Mouse (Mus musculus) ES-E14 (cell line): ENCODE data around the gene Ino80. TPM values are rescaled to one million over a fixed set of nuclear protein-coding genes. Genes with fewer than 3 reads are reported as not detected.

Experiments
- DNase-seq: peaks from one replicate; pipeline ENCODE4 v3.0.0-alpha.2; 2013; ENCODE audit warnings: low read depth, low spot score
- H3K27ac ChIP-seq: 2 replicates; pipeline ENCODE4 v1.5.1; 2012; ENCODE audit warnings: low read depth, mild to moderate bottlenecking, low read length, moderate library complexity, mixed read lengths; ENCODE audit not compliant: poor library complexity, insufficient read depth, severe bottlenecking
- H3K36me3 ChIP-seq: 2 replicates; pipeline ENCODE4 v1.6.1; 2012; ENCODE audit warnings: mild to moderate bottlenecking, low read length, moderate library complexity, mixed read lengths; ENCODE audit not compliant: control insufficient read depth, poor library complexity, insufficient read depth, severe bottlenecking
- H3K4me1 ChIP-seq, 2 experiments: fragments of 150-350 bp in 1 of 2; sonication (generic) in 1 of 2; 2 replicates each; pipeline ENCODE4 v1.6.1; 2012; ENCODE audit warnings: low read length in 2 of 2, mild to moderate bottlenecking in 1 of 2, mixed read lengths in 1 of 2; ENCODE audit not compliant: control insufficient read depth in 2 of 2, insufficient read depth in 2 of 2, poor library complexity in 1 of 2
- H3K4me3 ChIP-seq, 2 experiments: fragments of 150-350 bp in 1 of 2; sonication (generic) in 1 of 2; 2 replicates each; pipeline ENCODE4 v1.5.1; 2012; ENCODE audit warnings: low read length in 2 of 2, low read depth in 1 of 2, mild to moderate bottlenecking in 1 of 2, mixed read lengths in 1 of 2; ENCODE audit not compliant: insufficient read depth in 1 of 2, poor library complexity in 1 of 2, severe bottlenecking in 1 of 2
- H3K9ac ChIP-seq: 2 replicates; pipeline ENCODE4 v1.6.1; 2012; ENCODE audit warnings: low read depth, mild to moderate bottlenecking, low read length, mixed read lengths; ENCODE audit not compliant: poor library complexity, insufficient read depth, severe bottlenecking
- H3K9me3 ChIP-seq: fragments of 150-350 bp; sonication (generic); 2 replicates; pipeline ENCODE4 v1.6.1; 2012; ENCODE audit warnings: low read depth, mild to moderate bottlenecking, low read length; ENCODE audit not compliant: control insufficient read depth, insufficient read depth
- CHD2 ChIP-seq: IDR thresholded peaks from 2 replicates; pipeline ENCODE4 v1.6.1; 2014; ENCODE audit warnings: mild to moderate bottlenecking, low read depth, low read length, inconsistent platforms
- HCFC1 ChIP-seq: IDR thresholded peaks from 2 replicates; pipeline ENCODE4 v1.6.1; 2012; ENCODE audit warnings: low read length, inconsistent platforms, borderline replicate concordance; ENCODE audit not compliant: insufficient read depth
- MAFK ChIP-seq: IDR thresholded peaks from 2 replicates; pipeline ENCODE4 v1.6.1; 2014; ENCODE audit warnings: mild to moderate bottlenecking, low read depth, low read length, inconsistent platforms; ENCODE audit not compliant: insufficient read depth
- ZC3H11A ChIP-seq: IDR thresholded peaks from 2 replicates; pipeline ENCODE4 v1.6.1; 2012; ENCODE audit warnings: low read depth, mild to moderate bottlenecking, inconsistent platforms, low read length, borderline replicate concordance
- ZNF384 ChIP-seq: IDR thresholded peaks from 2 replicates; pipeline ENCODE4 v1.6.1; 2012; ENCODE audit warnings: low read depth, low read length, inconsistent platforms
- in situ Hi-C, 2 experiments: fragments of 600-800 bp; cut with MboI; formaldehyde crosslinking; loops; one replicate each; pipeline ENCODE4 v1.15.1; 2025; ENCODE audit warnings: low sequenced_read_pairs in 2 of 2, inconsistent platforms in 1 of 2; ENCODE audit not compliant: unreplicated experiment in 2 of 2
- total RNA-seq: library from RNA; depleted of rRNA; stranded (reverse); fragments of 300-350 nt; gene quantifications from 2 replicates; pipeline ENCODE4 v1.2.3, GENCODE M21; 2012

The Ino80 gene
- total RNA-seq, 1 experiment, result 38.8 TPM

GRCm38 (mm10) chr2:119411016-119411415 lies 66.5 kb downstream of the Ino80 start:
- no peaks in the 10 kb centered on the region for H3K9me3 ChIP-seq
- no peak for TF ChIP-seq HCFC1
- no peak for TF ChIP-seq CHD2
- no peak for TF ChIP-seq ZC3H11A
- TF ChIP-seq MAFK, result no peak
- no peak for TF ChIP-seq ZNF384
- H3K36me3 ChIP-seq, result peaks cover 16% of the 10 kb centered on the region
- no peak overlapping the region for H3K27ac ChIP-seq
- no peak for DNase-seq
- no peak overlapping the region for H3K4me3 ChIP-seq
- no peak overlapping the region for H3K9ac ChIP-seq
- in situ Hi-C loops, result no loop called here
- no peaks in the 10 kb centered on the region for H3K4me1 ChIP-seq

GRCm38 (mm10) chr2:119408733-119409132 lies 68.8 kb downstream of the Ino80 start:
- TF ChIP-seq MAFK (no peak), ZC3H11A (no peak)
- no peak for DNase-seq
- Histone ChIP-seq H3K9me3 (no peaks in the 10 kb centered on the region), H3K27ac (no peak overlapping the region), H3K4me1 (no peaks in the 10 kb centered on the region), H3K36me3 (peaks cover 18% of the 10 kb centered on the region), H3K4me3 (no peak overlapping the region), H3K9ac (no peak overlapping the region)
- in situ Hi-C loops, result no loop called here

GRCm38 (mm10) chr2:119408278-119408677 lies 69.2 kb downstream of the Ino80 start:
- DNase-seq, result no peak
- no peaks in the 10 kb centered on the region for H3K4me1 ChIP-seq
- peaks cover 18% of the 10 kb centered on the region for H3K36me3 ChIP-seq
- no peaks in the 10 kb centered on the region for H3K9me3 ChIP-seq
- H3K27ac ChIP-seq, result no peak overlapping the region
- no peak overlapping the region for H3K4me3 ChIP-seq
- TF ChIP-seq HCFC1 (no peak), ZC3H11A (no peak), ZNF384 (no peak), CHD2 (no peak), MAFK (no peak)
- no peak overlapping the region for H3K9ac ChIP-seq
- in situ Hi-C loops, result no loop called here

DNA sequence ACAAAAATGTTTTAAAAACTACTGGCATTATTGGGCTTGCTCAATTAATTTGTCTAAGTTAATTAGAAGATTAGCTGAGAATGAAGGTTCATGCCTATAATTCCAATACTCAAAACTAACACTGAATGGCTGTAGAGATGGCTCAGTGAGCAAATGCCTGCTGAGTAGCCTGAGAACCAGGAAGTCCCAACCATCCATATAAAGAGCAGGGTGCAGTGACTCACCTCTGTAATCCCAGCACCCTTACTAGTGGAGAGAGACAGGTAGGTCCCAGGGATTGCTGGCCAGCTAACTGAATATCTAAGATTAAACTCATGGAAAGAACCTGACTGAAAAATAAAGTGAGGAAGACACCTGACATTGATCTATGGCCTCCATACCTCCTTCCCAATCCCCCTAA lies 78.2 kb downstream of the Ino80 start:
- no peak overlapping the region for H3K9ac ChIP-seq
- H3K4me3 ChIP-seq, result no peak overlapping the region
- H3K27ac ChIP-seq, result no peak overlapping the region
- in situ Hi-C loops, result no loop called here
- no peak for DNase-seq
- H3K4me1 ChIP-seq, result no peaks in the 10 kb centered on the region
- peaks cover 2% of the 10 kb centered on the region for H3K36me3 ChIP-seq
- TF ChIP-seq MAFK (no peak), ZC3H11A (no peak), ZNF384 (no peak), CHD2 (no peak), HCFC1 (no peak)
- H3K9me3 ChIP-seq, result no peaks in the 10 kb centered on the region

- in situ Hi-C loops, result no loop called here
- Histone ChIP-seq H3K36me3 (peaks cover 2% of the 10 kb centered on the region), H3K4me1 (no peaks in the 10 kb centered on the region), H3K27ac (no peak overlapping the region), H3K9ac (no peak overlapping the region), H3K9me3 (no peaks in the 10 kb centered on the region), H3K4me3 (no peak overlapping the region)
- no peak for DNase-seq
- TF ChIP-seq ZNF384 (no peak), CHD2 (no peak), MAFK (no peak), ZC3H11A (no peak)
These were observed 78.8 kb downstream of the Ino80 start for GRCm38 (mm10) chr2:119398665-119399064.
